Mouse (Mus musculus): ENCODE results near the gene Ubtd1. TPM values are rescaled to one million over a fixed set of nuclear protein-coding genes. Genes with fewer than 3 reads are reported as not detected.
A peak's percentile ranks its signal among the peaks of the same experiment; 100 is the strongest.

The Ubtd1 gene
- polyA plus RNA-seq, 1 experiment from 2014 or later: 13.4 TPM

DNA sequence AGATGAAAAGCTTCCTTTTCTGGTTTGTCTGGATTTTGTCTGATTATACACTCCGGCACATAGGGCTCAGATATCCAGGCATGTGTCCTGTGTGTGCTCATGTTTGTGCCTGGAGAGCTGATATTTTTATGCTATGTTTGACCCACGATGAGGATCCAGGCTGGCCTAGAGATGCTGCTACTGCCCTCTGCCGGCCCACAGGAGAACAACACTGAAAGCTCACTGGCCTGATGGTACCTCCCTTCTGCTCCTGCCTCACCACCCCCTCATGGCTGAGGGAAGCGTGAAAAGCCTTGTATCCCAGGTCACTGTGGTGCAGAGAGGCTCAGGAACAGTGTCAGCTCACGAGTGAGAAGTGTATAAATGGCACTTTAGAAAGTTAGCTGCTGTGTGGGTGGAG lies 44.6 kb downstream of the Ubtd1 start:
- WGBS: 3% methylated on average over 5 of the region's 5 CpGs
- no peaks in the 10 kb centered on the region for H3K27me3 ChIP-seq (ENCODE audit: control insufficient read depth, insufficient read depth, low read length)
- H3K9ac ChIP-seq (ENCODE audit: low read length): no peak overlapping the region
- H3K36me3 ChIP-seq (ENCODE audit: control insufficient read depth, insufficient read depth, low read length): no peaks in the 10 kb centered on the region
- no peak overlapping the region for H3K4me3 ChIP-seq (replicated peaks; ENCODE audit: low read length)
- no peaks in the 10 kb centered on the region for H3K4me1 ChIP-seq (ENCODE audit: control insufficient read depth, insufficient read depth, low read length)
- no peak overlapping the region for H3K4me2 ChIP-seq (ENCODE audit: low read depth, low read length)
- no peaks in the 10 kb centered on the region for H3K9me3 ChIP-seq (replicated peaks; ENCODE audit: control insufficient read depth, low read length)
- H3K27ac ChIP-seq (ENCODE audit: low read length): no peak overlapping the region
- peak; percentile 57; the same call in 1 of the 2 replicates for ATAC-seq (ENCODE audit: insufficient read depth, low FRiP score)

DNA sequence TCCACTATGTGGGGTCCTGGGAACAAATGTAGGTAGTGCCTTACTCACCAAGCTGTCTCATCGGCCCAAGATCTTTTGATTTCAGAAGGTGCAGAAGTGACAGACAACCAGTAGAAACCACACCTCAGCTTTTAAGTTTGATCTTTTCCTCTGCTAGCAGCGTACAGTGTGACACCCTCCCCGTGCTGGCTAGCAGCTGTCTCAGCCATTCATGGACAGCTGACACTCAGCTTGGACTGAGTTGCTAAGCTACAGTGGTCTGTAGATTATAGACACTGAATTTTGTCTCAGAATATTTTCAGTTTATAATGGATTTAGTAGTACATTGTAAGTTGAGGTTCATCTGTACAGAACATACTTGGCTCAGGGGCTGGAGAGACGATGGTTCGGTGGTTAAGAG lies 49.5 kb downstream of the Ubtd1 start:
- Histone ChIP-seq H3K4me1 (ENCODE audit: control insufficient read depth, insufficient read depth, low read length) (peaks cover 16% of the 10 kb centered on the region; the same call in 1 of the 2 replicates), H3K27me3 (ENCODE audit: control insufficient read depth, insufficient read depth, low read length) (no peaks in the 10 kb centered on the region), H3K4me2 (ENCODE audit: low read depth, low read length) (no peak overlapping the region), H3K4me3 (replicated peaks; ENCODE audit: low read length) (no peak overlapping the region), H3K9me3 (replicated peaks; ENCODE audit: control insufficient read depth, low read length) (no peaks in the 10 kb centered on the region), H3K9ac (ENCODE audit: low read length) (no peak overlapping the region), H3K27ac (ENCODE audit: low read length) (no peak overlapping the region), H3K36me3 (ENCODE audit: control insufficient read depth, insufficient read depth, low read length) (0 out of 2 replicates have a peak, but pooled peaks cover 7% of the 10 kb centered on the region)
- WGBS: 83% methylated on average over 5 of the region's 5 CpGs
- ATAC-seq (ENCODE audit: insufficient read depth, low FRiP score): no peak

DNA sequence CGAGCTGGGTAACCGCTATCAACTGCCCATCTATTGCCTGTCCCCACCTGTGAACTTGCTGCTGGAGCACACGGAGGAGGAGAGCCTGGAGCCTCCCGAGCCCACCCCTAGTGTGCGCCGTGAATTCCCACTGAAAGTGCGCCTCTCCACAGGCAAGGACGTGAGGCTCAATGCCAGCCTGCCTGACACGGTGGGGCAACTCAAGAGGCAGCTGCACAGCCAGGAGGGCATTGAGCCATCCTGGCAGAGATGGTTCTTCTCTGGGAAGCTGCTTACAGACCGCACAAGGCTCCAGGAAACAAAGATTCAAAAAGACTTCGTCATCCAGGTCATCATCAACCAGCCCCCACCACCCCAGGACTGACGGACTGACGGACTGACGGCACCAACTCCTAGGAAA lies 52.0 kb downstream of the Ubtd1 start:
- Histone ChIP-seq H3K27me3 (ENCODE audit: control insufficient read depth, insufficient read depth, low read length) (no peaks in the 10 kb centered on the region), H3K9me3 (replicated peaks; ENCODE audit: control insufficient read depth, low read length) (no peaks in the 10 kb centered on the region), H3K9ac (ENCODE audit: low read length) (no peak overlapping the region), H3K4me1 (ENCODE audit: control insufficient read depth, insufficient read depth, low read length) (peaks cover 16% of the 10 kb centered on the region; the same call in 1 of the 2 replicates), H3K27ac (ENCODE audit: low read length) (no peak overlapping the region), H3K36me3 (ENCODE audit: control insufficient read depth, insufficient read depth, low read length) (0 out of 2 replicates have a peak, but pooled peaks cover 7% of the 10 kb centered on the region), H3K4me2 (ENCODE audit: low read depth, low read length) (no peak overlapping the region), H3K4me3 (replicated peaks; ENCODE audit: low read length) (no peak overlapping the region)
- WGBS: 85% methylated on average over 14 of the region's 14 CpGs
- ATAC-seq (ENCODE audit: insufficient read depth, low FRiP score): no peak

GRCm38 (mm10) chr19:42034146-42034775 lies 52.7 kb downstream of the Ubtd1 start:
- Histone ChIP-seq H3K27me3 (ENCODE audit: control insufficient read depth, insufficient read depth, low read length) (no peaks in the 10 kb centered on the region), H3K4me3 (replicated peaks; ENCODE audit: low read length) (no peak overlapping the region), H3K9me3 (replicated peaks; ENCODE audit: control insufficient read depth, low read length) (no peaks in the 10 kb centered on the region), H3K4me2 (ENCODE audit: low read depth, low read length) (no peak overlapping the region), H3K27ac (ENCODE audit: low read length) (no peak overlapping the region), H3K4me1 (ENCODE audit: control insufficient read depth, insufficient read depth, low read length) (peaks cover 16% of the 10 kb centered on the region; the same call in 1 of the 2 replicates), H3K9ac (ENCODE audit: low read length) (no peak overlapping the region), H3K36me3 (ENCODE audit: control insufficient read depth, insufficient read depth, low read length) (0 out of 2 replicates have a peak, but pooled peaks cover 7% of the 10 kb centered on the region)
- WGBS: 67% methylated on average over 9 of the region's 9 CpGs
- ATAC-seq (ENCODE audit: insufficient read depth, low FRiP score): no peak

GRCm38 (mm10) chr19:42034881-42035455 lies 53.4 kb downstream of the Ubtd1 start:
- H3K27ac ChIP-seq (ENCODE audit: low read length): no peak overlapping the region

DNA sequence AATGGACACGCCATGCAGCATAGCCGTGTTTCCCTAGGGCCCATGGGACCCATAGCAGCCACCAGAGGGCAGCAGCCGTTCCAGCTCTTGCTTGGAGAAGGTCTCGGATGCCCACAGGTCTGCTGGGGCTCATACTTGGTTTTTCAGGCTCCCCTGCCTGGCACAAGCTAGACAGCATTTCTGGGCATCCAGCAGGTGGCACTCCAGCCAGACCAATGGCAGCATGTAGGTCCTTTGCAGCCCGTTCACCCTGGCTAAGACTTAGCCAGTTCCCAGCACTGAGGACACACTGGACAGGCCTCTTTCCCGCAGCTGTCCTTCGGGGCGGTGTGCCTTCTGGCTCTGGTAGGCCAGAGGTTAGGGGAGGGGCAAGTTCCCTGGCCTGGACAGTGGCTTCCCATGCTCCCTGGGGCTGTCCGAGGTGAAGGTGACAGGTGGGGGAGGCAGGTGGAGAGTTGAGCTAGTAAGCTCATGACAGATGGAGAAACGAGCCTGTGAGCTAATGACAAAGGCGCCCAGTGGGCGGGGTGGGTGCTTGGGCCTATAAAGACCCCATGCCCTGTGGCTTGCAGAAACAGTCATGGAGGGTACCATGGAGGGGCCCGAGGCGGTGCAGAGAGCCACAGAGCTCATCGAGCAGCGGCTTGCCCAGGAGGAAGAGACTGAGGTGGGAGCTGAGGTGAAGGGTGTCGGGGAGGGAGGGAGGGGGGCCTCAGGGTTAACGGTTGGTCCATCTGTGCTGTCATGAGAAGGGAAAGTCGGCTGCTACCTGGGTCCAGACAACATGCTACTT lies 54.1 kb downstream of the Ubtd1 start, which contains the start of gene Ankrd2:
Gene Ankrd2 (plus strand): TSS at position 545 of the 793 bp plus-strand sequence.
- 64% methylated on average over 19 of the region's 19 CpGs for WGBS
- peak; percentile 85 for ATAC-seq (ENCODE audit: insufficient read depth, low FRiP score)
- H3K4me3 ChIP-seq (replicated peaks; ENCODE audit: low read length): no peak within 1 kb of the TSS

More at GRCm38 (mm10) chr19:42034881-42035455, 53.4 kb downstream of the Ubtd1 start:
- Histone ChIP-seq H3K4me2 (ENCODE audit: low read depth, low read length) (no peak overlapping the region), H3K9me3 (replicated peaks; ENCODE audit: control insufficient read depth, low read length) (no peaks in the 10 kb centered on the region), H3K27me3 (ENCODE audit: control insufficient read depth, insufficient read depth, low read length) (no peaks in the 10 kb centered on the region), H3K9ac (ENCODE audit: low read length) (no peak overlapping the region), H3K36me3 (ENCODE audit: control insufficient read depth, insufficient read depth, low read length) (0 out of 2 replicates have a peak, but pooled peaks cover 7% of the 10 kb centered on the region), H3K4me1 (ENCODE audit: control insufficient read depth, insufficient read depth, low read length) (peaks cover 16% of the 10 kb centered on the region; the same call in 1 of the 2 replicates), H3K4me3 (replicated peaks; ENCODE audit: low read length) (no peak overlapping the region)
- no peak; the same call in 1 of the 2 replicates for ATAC-seq (ENCODE audit: insufficient read depth, low FRiP score)
- 56% methylated on average over 11 of the region's 11 CpGs for WGBS

GRCm38 (mm10) chr19:42036357-42036756 lies 54.8 kb downstream of the Ubtd1 start:
- no peak for ATAC-seq (ENCODE audit: insufficient read depth, low FRiP score)
- H3K4me2 ChIP-seq (ENCODE audit: low read depth, low read length): no peak overlapping the region
- H3K9me3 ChIP-seq (replicated peaks; ENCODE audit: control insufficient read depth, low read length): no peaks in the 10 kb centered on the region
- peaks cover 16% of the 10 kb centered on the region; the same call in 1 of the 2 replicates for H3K4me1 ChIP-seq (ENCODE audit: control insufficient read depth, insufficient read depth, low read length)
- H3K36me3 ChIP-seq (ENCODE audit: control insufficient read depth, insufficient read depth, low read length): 0 out of 2 replicates have a peak, but pooled peaks cover 7% of the 10 kb centered on the region
- WGBS: 74% methylated on average over 3 of the region's 3 CpGs
- no peak overlapping the region for H3K27ac ChIP-seq (ENCODE audit: low read length)
- no peaks in the 10 kb centered on the region for H3K27me3 ChIP-seq (ENCODE audit: control insufficient read depth, insufficient read depth, low read length)
- H3K4me3 ChIP-seq (replicated peaks; ENCODE audit: low read length): no peak overlapping the region
- H3K9ac ChIP-seq (ENCODE audit: low read length): no peak overlapping the region

More for the DNA sequence above, 54.1 kb downstream of the Ubtd1 start, which contains the start of gene Ankrd2:
- Histone ChIP-seq H3K9ac (ENCODE audit: low read length) (no peak within 1 kb of the TSS), H3K27me3 (ENCODE audit: control insufficient read depth, insufficient read depth, low read length) (no peaks in the 10 kb centered on the region), H3K36me3 (ENCODE audit: control insufficient read depth, insufficient read depth, low read length) (0 out of 2 replicates have a peak, but pooled peaks cover 7% of the 10 kb centered on the region), H3K4me2 (ENCODE audit: low read depth, low read length) (no peak within 1 kb of the TSS), H3K27ac (ENCODE audit: low read length) (no peak within 1 kb of the TSS), H3K9me3 (replicated peaks; ENCODE audit: control insufficient read depth, low read length) (no peaks in the 10 kb centered on the region), H3K4me1 (ENCODE audit: control insufficient read depth, insufficient read depth, low read length) (peaks cover 16% of the 10 kb centered on the region; the same call in 1 of the 2 replicates)

DNA sequence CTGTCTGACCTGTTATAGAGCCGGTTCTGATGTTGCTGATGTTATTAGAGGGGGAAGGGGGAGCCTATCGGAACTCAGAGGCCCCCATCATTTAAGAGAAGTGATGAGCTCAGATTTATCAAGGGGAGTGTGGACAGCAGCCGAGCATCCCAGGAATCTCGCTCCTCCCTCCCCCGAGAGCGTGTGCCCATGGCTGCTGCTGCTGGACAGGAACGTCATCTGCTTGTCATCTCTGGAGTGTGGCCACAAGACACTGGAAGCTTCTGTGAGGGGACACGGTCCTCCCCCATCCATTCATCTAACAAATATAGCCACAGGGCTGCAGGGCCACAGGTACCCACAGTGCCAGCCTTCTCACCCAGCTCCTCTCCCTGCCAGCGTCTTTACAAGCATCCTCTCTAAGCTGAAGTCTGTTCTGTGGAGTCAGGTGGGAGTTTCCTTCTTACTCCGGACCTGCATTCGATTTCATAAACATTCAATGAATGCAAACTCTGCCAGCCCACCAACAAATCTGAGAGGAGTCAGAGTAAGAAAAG lies 55.7 kb downstream of the Ubtd1 start:
- Histone ChIP-seq H3K9me3 (replicated peaks; ENCODE audit: control insufficient read depth, low read length) (no peaks in the 10 kb centered on the region), H3K9ac (ENCODE audit: low read length) (no peak overlapping the region), H3K27ac (ENCODE audit: low read length) (no peak overlapping the region), H3K36me3 (ENCODE audit: control insufficient read depth, insufficient read depth, low read length) (0 out of 2 replicates have a peak, but pooled peaks cover 7% of the 10 kb centered on the region), H3K27me3 (ENCODE audit: control insufficient read depth, insufficient read depth, low read length) (no peaks in the 10 kb centered on the region), H3K4me3 (replicated peaks; ENCODE audit: low read length) (no peak overlapping the region), H3K4me1 (ENCODE audit: control insufficient read depth, insufficient read depth, low read length) (peaks cover 16% of the 10 kb centered on the region; the same call in 1 of the 2 replicates), H3K4me2 (ENCODE audit: low read depth, low read length) (no peak overlapping the region)
- no peak for ATAC-seq (ENCODE audit: insufficient read depth, low FRiP score)
- 58% methylated on average over 11 of the region's 11 CpGs for WGBS
